Mouse (Mus musculus) left cerebral cortex, adult 9 months (tissue): ENCODE measurements around the gene Auts2.

Experiments
- DNase-seq, 2 experiments: peaks; one replicate each; pipeline ENCODE4 v3.0.0; 2022; ENCODE audit warnings: low spot score in 2 of 2

Gene Auts2

GRCm38 (mm10) chr5:132500817-132501231 is 42.3 kb downstream of the Auts2 start:
- no peak for DNase-seq

GRCm38 (mm10) chr5:132498896-132499295 is 44.2 kb downstream of the Auts2 start:
- DNase-seq: no peak

GRCm38 (mm10) chr5:132498045-132498444 is 45.1 kb downstream of the Auts2 start:
- DNase-seq: peak in 1 of 2 experiments; percentile 16

GRCm38 (mm10) chr5:132492793-132493192 is 50.4 kb downstream of the Auts2 start:
- no peak for DNase-seq

GRCm38 (mm10) chr5:132492040-132492439 is 51.1 kb downstream of the Auts2 start:
- DNase-seq: no peak

GRCm38 (mm10) chr5:132491508-132491907 is 51.6 kb downstream of the Auts2 start:
- DNase-seq: no peak

GRCm38 (mm10) chr5:132490326-132490725 is 52.8 kb downstream of the Auts2 start:
- no peak for DNase-seq

- DNase-seq: no peak
These were observed 53.3 kb downstream of the Auts2 start for GRCm38 (mm10) chr5:132489736-132490313.

GRCm38 (mm10) chr5:132486831-132487230 is 56.3 kb downstream of the Auts2 start:
- no peak for DNase-seq

- no peak for DNase-seq
These were observed 57.1 kb downstream of the Auts2 start for GRCm38 (mm10) chr5:132485994-132486393.

- DNase-seq: no peak
These were observed 57.7 kb downstream of the Auts2 start for GRCm38 (mm10) chr5:132485448-132485847.

GRCm38 (mm10) chr5:132481476-132481875 is 61.7 kb downstream of the Auts2 start:
- no peak for DNase-seq

- DNase-seq: no peak
These were observed 62.7 kb downstream of the Auts2 start for GRCm38 (mm10) chr5:132480461-132480860.

GRCm38 (mm10) chr5:132479227-132479857 is 63.8 kb downstream of the Auts2 start:
- DNase-seq: no peak

- DNase-seq: no peak
These were observed 65.6 kb downstream of the Auts2 start for GRCm38 (mm10) chr5:132477533-132477932.

- no peak for DNase-seq
These were observed 70.2 kb downstream of the Auts2 start for GRCm38 (mm10) chr5:132472905-132473321.

GRCm38 (mm10) chr5:132472184-132472829 is 70.8 kb downstream of the Auts2 start:
- peak in 1 of 2 experiments; percentile 10 for DNase-seq

- DNase-seq: no peak
These were observed 75.8 kb downstream of the Auts2 start for GRCm38 (mm10) chr5:132467364-132467743.

GRCm38 (mm10) chr5:132466427-132467363 is 76.4 kb downstream of the Auts2 start:
- no peak for DNase-seq

- DNase-seq: no peak
These were observed 80.6 kb downstream of the Auts2 start for GRCm38 (mm10) chr5:132462560-132462959.

GRCm38 (mm10) chr5:132458498-132458897 is 84.6 kb downstream of the Auts2 start:
- DNase-seq: peak; percentile 59 to 71

GRCm38 (mm10) chr5:132452381-132452780 is 90.8 kb downstream of the Auts2 start:
- DNase-seq: no peak
